Mouse (Mus musculus): ENCODE data around the gene Cdkn2c. TPM values are rescaled to one million over a fixed set of nuclear protein-coding genes. Genes with fewer than 3 reads are reported as not detected.

Gene Cdkn2c
- polyA plus RNA-seq, 1 experiment from 2014 or later, result 17.5 TPM

DNA sequence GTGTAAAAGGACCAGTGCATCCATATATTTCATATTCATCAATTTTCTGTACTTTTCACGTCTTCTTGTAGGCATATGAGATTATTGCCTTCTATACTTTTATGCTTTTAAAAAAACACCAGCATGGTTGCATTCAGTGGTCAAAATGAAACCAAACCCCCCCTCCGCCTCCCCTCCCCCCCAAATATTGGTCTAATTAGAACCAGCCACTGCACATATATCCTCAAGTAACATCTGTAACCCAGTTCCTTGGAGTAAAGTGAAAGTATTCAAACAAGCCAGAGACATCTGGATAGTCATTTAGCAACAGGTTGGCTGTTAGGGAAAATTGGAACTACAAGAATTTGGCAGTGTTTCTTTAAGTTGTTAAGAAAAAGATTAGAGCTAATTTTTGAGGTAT, 529 bp upstream of the Cdkn2c start:
- peaks cover under 1% of the 10 kb centered on the region for H3K27me3 ChIP-seq
- H3K4me2 ChIP-seq, result peak overlapping the region; percentile 93
- H3K9ac ChIP-seq, result peak overlapping the region; percentile 99
- no peaks in the 10 kb centered on the region for H3K9me3 ChIP-seq (replicated peaks)
- no peaks in the 10 kb centered on the region for H3K36me3 ChIP-seq
- peaks cover 11% of the 10 kb centered on the region for H3K4me1 ChIP-seq (replicated peaks)
- ATAC-seq (replicated peaks; ENCODE audit: insufficient number of reproducible peaks, insufficient read depth, low FRiP score, low read depth), result no peak
- peak overlapping the region; percentile 86 for H3K4me3 ChIP-seq
- H3K27ac ChIP-seq, result peak overlapping the region; percentile 99; the same call in 1 of the 2 replicates
- 64% methylated on average over 2 of the region's 2 CpGs for WGBS

- ATAC-seq (replicated peaks; ENCODE audit: insufficient number of reproducible peaks, insufficient read depth, low FRiP score, low read depth), result peak; percentile 55
- under 1% methylated on average over 42 of the region's 49 CpGs for WGBS
- H3K4me1 ChIP-seq (replicated peaks), result peaks cover 11% of the 10 kb centered on the region
Observed at GRCm38 (mm10) chr4:109665982-109666460, 968 bp downstream of the Cdkn2c start.

DNA sequence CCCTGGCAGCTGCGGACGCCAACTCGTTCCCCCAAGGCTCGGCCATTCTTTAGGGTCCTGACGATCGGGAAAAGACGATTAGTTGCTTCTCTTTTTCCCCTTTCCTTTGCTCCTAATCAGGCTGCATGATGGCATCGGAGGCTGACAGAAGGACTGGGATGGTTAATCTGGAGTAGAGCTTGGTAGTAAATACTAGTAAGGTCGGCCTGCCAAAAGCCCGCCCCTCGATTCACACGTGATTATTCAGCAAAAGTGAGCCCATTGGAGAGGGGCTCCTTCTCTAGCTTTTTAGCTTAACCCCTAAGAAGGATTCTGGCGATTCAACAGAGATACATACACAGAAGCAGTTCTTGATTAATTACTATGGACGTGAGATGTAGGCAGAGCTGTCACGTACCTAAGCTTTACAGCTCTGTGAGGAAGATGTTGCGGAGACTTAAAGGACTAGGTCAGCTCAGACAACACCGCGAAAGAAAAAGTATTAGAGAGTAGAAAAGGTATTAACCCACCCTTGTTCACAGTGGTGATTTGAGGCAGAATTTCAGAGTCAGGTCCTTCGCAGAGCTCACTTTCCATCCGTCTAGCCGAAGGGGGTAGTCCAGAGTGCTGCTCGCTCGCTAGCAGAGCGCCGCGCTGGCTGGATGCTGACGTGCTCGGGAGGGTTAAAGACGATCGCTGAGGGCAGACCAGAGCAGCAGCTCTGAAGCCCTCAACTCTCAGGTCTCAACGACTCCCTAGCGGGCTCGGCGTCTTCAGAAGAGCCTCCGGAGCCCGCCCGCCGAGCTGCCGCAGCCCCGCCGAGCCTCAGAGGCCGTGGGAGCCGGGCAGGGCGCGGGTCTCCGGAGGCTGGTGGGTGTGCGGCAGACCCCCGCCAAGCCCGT, 1.6 kb downstream of the Cdkn2c start:
- under 1% methylated on average over 49 of the region's 49 CpGs for WGBS
- Histone ChIP-seq H3K9me3 (replicated peaks) (no peaks in the 10 kb centered on the region), H3K36me3 (no peaks in the 10 kb centered on the region), H3K9ac (peak overlapping the region; percentile 99), H3K4me2 (peak overlapping the region; percentile 93), H3K27me3 (peaks cover 17% of the 10 kb centered on the region), H3K4me1 (replicated peaks) (peaks cover 11% of the 10 kb centered on the region), H3K4me3 (peak overlapping the region; percentile 86), H3K27ac (peak overlapping the region; percentile 99)
- ATAC-seq (replicated peaks; ENCODE audit: insufficient number of reproducible peaks, insufficient read depth, low FRiP score, low read depth), result peak; percentile 49; the same call in 1 of the 2 replicates

More at GRCm38 (mm10) chr4:109665982-109666460, 968 bp downstream of the Cdkn2c start:
- H3K27me3 ChIP-seq, result peaks cover 12% of the 10 kb centered on the region
- peak overlapping the region; percentile 99 for H3K9ac ChIP-seq
- H3K27ac ChIP-seq, result peak overlapping the region; percentile 99
- H3K36me3 ChIP-seq, result no peaks in the 10 kb centered on the region
- H3K4me3 ChIP-seq, result peak overlapping the region; percentile 86
- peak overlapping the region; percentile 93 for H3K4me2 ChIP-seq
- H3K9me3 ChIP-seq (replicated peaks), result no peaks in the 10 kb centered on the region

DNA sequence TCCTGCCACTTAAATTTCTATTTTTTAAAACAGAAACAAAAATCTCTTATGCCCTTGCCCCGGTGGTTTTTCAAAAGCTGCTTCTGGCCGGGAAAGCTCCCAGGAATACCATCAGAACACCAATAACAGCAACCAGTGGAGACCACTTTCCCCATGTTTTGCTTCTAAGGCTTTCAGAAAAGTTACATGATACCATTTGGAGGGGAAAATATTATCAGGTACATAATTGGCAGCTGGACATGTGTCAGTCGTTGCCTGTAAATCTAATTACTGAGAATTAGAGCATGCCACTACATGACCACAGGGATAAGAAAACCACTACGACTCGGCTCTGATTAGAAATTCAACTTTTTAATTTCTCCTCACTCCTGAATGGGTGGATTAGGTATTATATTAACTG, 2.9 kb downstream of the Cdkn2c start:
- Histone ChIP-seq H3K9me3 (replicated peaks) (no peaks in the 10 kb centered on the region), H3K4me2 (peak overlapping the region; percentile 93), H3K27me3 (peaks cover 26% of the 10 kb centered on the region), H3K36me3 (no peaks in the 10 kb centered on the region), H3K27ac (no peak overlapping the region), H3K4me3 (peak overlapping the region; percentile 86), H3K4me1 (replicated peaks) (peaks cover 11% of the 10 kb centered on the region), H3K9ac (no peak overlapping the region)
- ATAC-seq (replicated peaks; ENCODE audit: insufficient number of reproducible peaks, insufficient read depth, low FRiP score, low read depth), result no peak
- 32% methylated on average over 5 of the region's 5 CpGs for WGBS

GRCm38 (mm10) chr4:109662271-109662670, 4.7 kb downstream of the Cdkn2c start:
- 45% methylated on average over 5 of the region's 5 CpGs for WGBS
- Histone ChIP-seq H3K27me3 (peaks cover 40% of the 10 kb centered on the region), H3K4me3 (no peak overlapping the region), H3K4me2 (no peak overlapping the region), H3K4me1 (replicated peaks) (peaks cover 14% of the 10 kb centered on the region), H3K27ac (no peak overlapping the region), H3K9ac (no peak overlapping the region), H3K36me3 (no peaks in the 10 kb centered on the region), H3K9me3 (replicated peaks) (no peaks in the 10 kb centered on the region)
- no peak for ATAC-seq (replicated peaks; ENCODE audit: insufficient number of reproducible peaks, insufficient read depth, low FRiP score, low read depth)

GRCm38 (mm10) chr4:109661183-109661582, 5.8 kb downstream of the Cdkn2c start:
- Histone ChIP-seq H3K9ac (no peak overlapping the region), H3K27me3 (peaks cover 46% of the 10 kb centered on the region), H3K4me3 (no peak overlapping the region), H3K36me3 (no peaks in the 10 kb centered on the region), H3K4me1 (replicated peaks) (peaks cover 18% of the 10 kb centered on the region), H3K4me2 (no peak overlapping the region), H3K27ac (no peak overlapping the region), H3K9me3 (replicated peaks) (no peaks in the 10 kb centered on the region)
- ATAC-seq (replicated peaks; ENCODE audit: insufficient number of reproducible peaks, insufficient read depth, low FRiP score, low read depth), result no peak
- 54% methylated on average over 5 of the region's 5 CpGs for WGBS

GRCm38 (mm10) chr4:109660568-109660967, 6.4 kb downstream of the Cdkn2c start:
- Histone ChIP-seq H3K9me3 (replicated peaks) (no peaks in the 10 kb centered on the region), H3K4me1 (replicated peaks) (peaks cover 18% of the 10 kb centered on the region), H3K36me3 (no peaks in the 10 kb centered on the region), H3K27ac (no peak overlapping the region), H3K27me3 (peaks cover 51% of the 10 kb centered on the region), H3K9ac (no peak overlapping the region), H3K4me3 (no peak overlapping the region), H3K4me2 (no peak overlapping the region)
- WGBS, result 63% methylated on average over 3 of the region's 3 CpGs
- no peak for ATAC-seq (replicated peaks; ENCODE audit: insufficient number of reproducible peaks, insufficient read depth, low FRiP score, low read depth)

GRCm38 (mm10) chr4:109659571-109659970, 7.4 kb downstream of the Cdkn2c start:
- no peak overlapping the region for H3K9ac ChIP-seq
- no peak for ATAC-seq (replicated peaks; ENCODE audit: insufficient number of reproducible peaks, insufficient read depth, low FRiP score, low read depth)
- no peaks in the 10 kb centered on the region for H3K36me3 ChIP-seq
- H3K27ac ChIP-seq, result no peak overlapping the region
- no peaks in the 10 kb centered on the region for H3K9me3 ChIP-seq (replicated peaks)
- peaks cover 58% of the 10 kb centered on the region for H3K27me3 ChIP-seq
- 64% methylated on average over 2 of the region's 2 CpGs for WGBS
- no peak overlapping the region for H3K4me2 ChIP-seq
- H3K4me3 ChIP-seq, result no peak overlapping the region
- peaks cover 14% of the 10 kb centered on the region for H3K4me1 ChIP-seq (replicated peaks)

DNA sequence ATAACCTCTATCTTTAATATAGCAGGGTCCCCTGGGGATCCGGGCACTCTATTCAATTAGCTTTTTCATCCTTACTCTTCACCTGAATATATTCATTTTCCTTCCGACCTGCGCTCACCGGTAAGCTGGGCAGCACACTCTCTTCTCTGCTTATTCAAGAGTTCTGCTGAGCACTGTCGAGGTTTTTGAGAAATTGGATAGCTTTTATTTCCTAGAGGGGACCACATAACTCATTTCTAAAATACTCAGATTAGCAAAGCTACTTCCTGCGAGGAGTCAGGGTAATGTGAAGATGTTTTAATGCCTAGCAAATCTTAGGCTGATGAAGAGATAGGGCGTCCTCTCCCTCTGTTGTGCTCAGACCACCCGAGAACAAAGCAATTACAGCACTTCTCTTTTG, 8.2 kb downstream of the Cdkn2c start:
- no peak for ATAC-seq (replicated peaks; ENCODE audit: insufficient number of reproducible peaks, insufficient read depth, low FRiP score, low read depth)
- H3K27me3 ChIP-seq, result peaks cover 58% of the 10 kb centered on the region
- no peak overlapping the region for H3K27ac ChIP-seq
- 29% methylated on average over 8 of the region's 8 CpGs for WGBS
- H3K9me3 ChIP-seq (replicated peaks), result no peaks in the 10 kb centered on the region
- H3K4me1 ChIP-seq (replicated peaks), result peaks cover 11% of the 10 kb centered on the region
- no peak overlapping the region for H3K4me2 ChIP-seq
- no peaks in the 10 kb centered on the region for H3K36me3 ChIP-seq
- H3K4me3 ChIP-seq, result no peak overlapping the region
- no peak overlapping the region for H3K9ac ChIP-seq

GRCm38 (mm10) chr4:109657851-109658500, 9.0 kb downstream of the Cdkn2c start:
- Histone ChIP-seq H3K4me3 (peak overlapping the region; percentile 63), H3K27ac (no peak overlapping the region), H3K9ac (peak overlapping the region; percentile 34), H3K4me1 (replicated peaks) (peaks cover 11% of the 10 kb centered on the region), H3K36me3 (no peaks in the 10 kb centered on the region), H3K9me3 (replicated peaks) (no peaks in the 10 kb centered on the region), H3K4me2 (peak overlapping the region; percentile 99), H3K27me3 (peaks cover 60% of the 10 kb centered on the region)
- ATAC-seq (replicated peaks; ENCODE audit: insufficient number of reproducible peaks, insufficient read depth, low FRiP score, low read depth), result 0 out of 2 replicates have a peak, but pooled peaks have one; percentile 18
- WGBS, result 8% methylated on average over 20 of the region's 20 CpGs

DNA sequence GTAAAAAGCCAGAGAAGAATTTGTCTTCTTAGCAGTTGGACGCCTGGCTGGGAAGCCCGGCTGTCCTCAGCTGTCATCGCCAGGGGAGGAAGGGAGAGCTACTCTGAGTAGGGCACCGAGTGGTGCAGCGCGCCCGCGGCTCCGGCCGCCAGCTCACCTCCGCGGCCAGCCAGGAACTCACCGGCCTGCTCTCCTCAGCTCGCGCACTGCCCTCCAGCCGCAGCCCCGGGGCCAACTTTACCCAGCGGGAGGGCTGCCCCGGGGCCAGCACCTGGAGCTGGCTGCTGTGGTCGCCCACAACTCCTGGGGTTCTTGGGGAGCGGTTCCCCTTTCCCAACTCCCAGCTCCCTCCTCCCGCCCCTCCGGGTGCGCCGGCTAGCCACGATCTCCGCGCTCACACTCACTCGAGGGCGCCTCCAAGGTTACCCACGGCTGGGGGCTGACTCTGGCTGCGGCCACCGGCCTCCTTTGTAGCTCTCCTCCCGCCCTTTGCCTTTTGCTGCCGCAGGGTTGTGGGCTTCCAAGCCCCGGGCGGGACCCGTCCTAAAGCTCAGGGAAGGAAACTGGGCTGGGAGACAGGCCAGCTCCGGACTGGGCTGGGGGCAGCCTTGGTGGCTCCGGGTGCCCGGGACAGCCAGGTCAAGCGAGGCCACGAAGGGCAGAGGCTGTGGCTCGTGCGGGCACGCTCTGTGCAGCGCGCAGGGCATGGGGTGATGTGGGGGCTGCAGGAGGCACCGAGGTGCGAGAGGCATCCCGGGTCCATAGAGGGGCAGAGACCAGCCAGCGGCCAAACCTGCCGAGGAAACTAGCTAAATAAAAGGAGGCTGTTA, 9.8 kb downstream of the Cdkn2c start:
- under 1% methylated on average over 52 of the region's 53 CpGs for WGBS
- ATAC-seq (replicated peaks; ENCODE audit: insufficient number of reproducible peaks, insufficient read depth, low FRiP score, low read depth), result peak; percentile 75

More for the DNA sequence above, 9.8 kb downstream of the Cdkn2c start:
- H3K9me3 ChIP-seq (replicated peaks), result no peaks in the 10 kb centered on the region
- peak overlapping the region; percentile 34 for H3K9ac ChIP-seq
- H3K27ac ChIP-seq, result no peak overlapping the region
- peak overlapping the region; percentile 63 for H3K4me3 ChIP-seq
- peak overlapping the region; percentile 99 for H3K4me2 ChIP-seq
- H3K4me1 ChIP-seq (replicated peaks), result peaks cover 11% of the 10 kb centered on the region
- H3K27me3 ChIP-seq, result peaks cover 57% of the 10 kb centered on the region
- no peaks in the 10 kb centered on the region for H3K36me3 ChIP-seq

Data from heart, embryonic 15.5 days (tissue).